Mouse (Mus musculus): ENCODE data around the gene Dvl3. TPM values are rescaled to one million over a fixed set of nuclear protein-coding genes. Genes with fewer than 3 reads are reported as not detected.

Gene Dvl3
- total and polyA plus RNA-seq, 2 experiments, result 2.5 to 15.0 TPM

- H3K36me3 ChIP-seq (ENCODE audit: control insufficient read depth, insufficient read depth, low read length), result peaks cover 17% of the 10 kb centered on the region
- no peaks in the 10 kb centered on the region for H3K4me1 ChIP-seq (ENCODE audit: control insufficient read depth, insufficient read depth, low read length)
- no peak overlapping the region for H3K4me3 ChIP-seq (ENCODE audit: insufficient read depth, low read depth, low read length)
- TF ChIP-seq CTCF (IDR thresholded peaks at IDR 0.05; ENCODE audit: low read depth, low read length) (no peak), POLR2A (IDR thresholded peaks at IDR 0.05; ENCODE audit: extremely low read depth, insufficient read depth, low read length) (no peak)
- 57% methylated on average over 1 of the region's 1 CpGs for WGBS
- H3K79me2 ChIP-seq (ENCODE audit: control insufficient read depth, insufficient read depth, low read length), result no peaks in the 10 kb centered on the region
- no peak overlapping the region for H3K27ac ChIP-seq (replicated peaks; ENCODE audit: insufficient read depth, low read depth, low read length)
- H3K9ac ChIP-seq (ENCODE audit: low read depth, low read length), result no peak overlapping the region
- H3K27me3 ChIP-seq (ENCODE audit: control insufficient read depth, insufficient read depth, low read length), result no peaks in the 10 kb centered on the region
- DNase-seq (ENCODE audit: extremely low read depth, low read depth, low spot score), result no peak
Observed at GRCm38 (mm10) chr16:20565075-20565474, 48.3 kb downstream of the Dvl3 start.

Other genes starting within 250 kb of the Dvl3 start
- 35.6 and 36.3 TPM in 2 replicates for gene Parl, start 214.6 kb upstream of the Dvl3 start, total RNA-seq (2014; rRNA removed)
- 36.8 and 42.4 TPM in 2 replicates for gene Parl, start 214.6 kb upstream of the Dvl3 start, polyA plus RNA-seq (2012; rRNA removed)
- 0.13 TPM in 1 of 2 replicates, not detected in the other for gene Cyp2ab1, start 191.6 kb upstream of the Dvl3 start, total RNA-seq (2014; rRNA removed)
- gene Cyp2ab1, start 191.6 kb upstream of the Dvl3 start, polyA plus RNA-seq (2012; rRNA removed), result 0.07 TPM in 1 of 2 replicates, not detected in the other
- gene Abcc5, start 90.6 kb upstream of the Dvl3 start, total RNA-seq (2014; rRNA removed), result 6.6 and 7.9 TPM in 2 replicates
- gene Abcc5, start 90.6 kb upstream of the Dvl3 start, polyA plus RNA-seq (2012; rRNA removed), result 4.3 and 7.7 TPM in 2 replicates
- 38.1 and 38.9 TPM in 2 replicates for gene Eif2b5, start 18.2 kb upstream of the Dvl3 start, total RNA-seq (2014; rRNA removed)
- gene Eif2b5, start 18.2 kb upstream of the Dvl3 start, polyA plus RNA-seq (2012; rRNA removed), result 19.2 and 19.3 TPM in 2 replicates
- 151 and 236 TPM in 2 replicates for gene Ap2m1, start 18.5 kb downstream of the Dvl3 start, total RNA-seq (2014; rRNA removed)
- 298 and 343 TPM in 2 replicates for gene Ap2m1, start 18.5 kb downstream of the Dvl3 start, polyA plus RNA-seq (2012; rRNA removed)
- 42.0 and 44.9 TPM in 2 replicates for gene Abcf3, start 31.6 kb downstream of the Dvl3 start, total RNA-seq (2014; rRNA removed)
- gene Abcf3, start 31.6 kb downstream of the Dvl3 start, polyA plus RNA-seq (2012; rRNA removed), result 29.5 and 48.5 TPM in 2 replicates
- not detected in 2 replicates for gene Vwa5b2, start 72.5 kb downstream of the Dvl3 start, total RNA-seq (2014; rRNA removed)
- not detected in 2 replicates for gene Vwa5b2, start 72.5 kb downstream of the Dvl3 start, polyA plus RNA-seq (2012; rRNA removed)
- gene Eef1akmt4, start 94.6 kb downstream of the Dvl3 start, total RNA-seq (2014; rRNA removed), result 13.4 and 16.6 TPM in 2 replicates
- gene Eef1akmt4, start 94.6 kb downstream of the Dvl3 start, polyA plus RNA-seq (2012; rRNA removed), result 18.9 and 21.7 TPM in 2 replicates
- gene Gm49333, start 94.6 kb downstream of the Dvl3 start, total RNA-seq (2014; rRNA removed), result not detected in 2 replicates
- not detected in 2 replicates for gene Gm49333, start 94.6 kb downstream of the Dvl3 start, polyA plus RNA-seq (2012; rRNA removed)
- gene Alg3, start 94.8 kb downstream of the Dvl3 start, total RNA-seq (2014; rRNA removed), result 6.5 and 10.1 TPM in 2 replicates
- gene Alg3, start 94.8 kb downstream of the Dvl3 start, polyA plus RNA-seq (2012; rRNA removed), result 17.7 and 22.8 TPM in 2 replicates
- 0.18 and 0.60 TPM in 2 replicates for gene Camk2n2, start 104.3 kb downstream of the Dvl3 start, total RNA-seq (2014; rRNA removed)
- 2.3 and 5.2 TPM in 2 replicates for gene Camk2n2, start 104.3 kb downstream of the Dvl3 start, polyA plus RNA-seq (2012; rRNA removed)
- not detected in 2 replicates for gene Ece2, start 112.8 kb downstream of the Dvl3 start, total RNA-seq (2014; rRNA removed)
- 0.04 TPM in 1 of 2 replicates, not detected in the other for gene Ece2, start 112.8 kb downstream of the Dvl3 start, polyA plus RNA-seq (2012; rRNA removed)
- gene Psmd2, start 134.7 kb downstream of the Dvl3 start, total RNA-seq (2014; rRNA removed), result 138 and 146 TPM in 2 replicates
- 85.0 and 92.8 TPM in 2 replicates for gene Psmd2, start 134.7 kb downstream of the Dvl3 start, polyA plus RNA-seq (2012; rRNA removed)
- 173 and 198 TPM in 2 replicates for gene Eif4g1, start 151.3 kb downstream of the Dvl3 start, total RNA-seq (2014; rRNA removed)
- gene Eif4g1, start 151.3 kb downstream of the Dvl3 start, polyA plus RNA-seq (2012; rRNA removed), result 400 and 438 TPM in 2 replicates
- gene Fam131a, start 176.3 kb downstream of the Dvl3 start, total RNA-seq (2014; rRNA removed), result 0.37 and 0.60 TPM in 2 replicates
- 0.56 and 0.99 TPM in 2 replicates for gene Fam131a, start 176.3 kb downstream of the Dvl3 start, polyA plus RNA-seq (2012; rRNA removed)
- 18.1 and 19.2 TPM in 2 replicates for gene Polr2h, start 200.7 kb downstream of the Dvl3 start, total RNA-seq (2014; rRNA removed)
- 9.1 and 9.5 TPM in 2 replicates for gene Polr2h, start 200.7 kb downstream of the Dvl3 start, polyA plus RNA-seq (2012; rRNA removed)
- 29.6 and 30.6 TPM in 2 replicates for gene Clcn2, start 200.8 kb downstream of the Dvl3 start, total RNA-seq (2014; rRNA removed)
- 58.6 and 64.0 TPM in 2 replicates for gene Clcn2, start 200.8 kb downstream of the Dvl3 start, polyA plus RNA-seq (2012; rRNA removed)
- gene Chrd, start 216.1 kb downstream of the Dvl3 start, total RNA-seq (2014; rRNA removed), result 3.0 and 3.4 TPM in 2 replicates
- 9.9 and 14.1 TPM in 2 replicates for gene Chrd, start 216.1 kb downstream of the Dvl3 start, polyA plus RNA-seq (2012; rRNA removed)
- gene Thpo, start 217.5 kb downstream of the Dvl3 start, total RNA-seq (2014; rRNA removed), result 1.7 and 2.4 TPM in 2 replicates
- 21.2 and 37.0 TPM in 2 replicates for gene Thpo, start 217.5 kb downstream of the Dvl3 start, polyA plus RNA-seq (2012; rRNA removed)

Measured in liver, adult 2 months (tissue).